Comparison of ENCODE assay signal across 21 mouse cellular contexts in genomic region chr9:80184138-80184537, GRCm38 (mm10). TPM values are rescaled to one million over a fixed set of nuclear protein-coding genes. Genes with fewer than 3 reads are reported as not detected.
A peak's percentile ranks its signal among the peaks of the same experiment; 100 is the strongest.
DNase-seq lines count a peak whose midpoint lies in the region; ATAC-seq and TF ChIP-seq lines count a peak whose summit lies in the region.
"Had no signal": no experiment of that assay in that cellular context is flagged by ENCODE, and none has a peak within 500 bp of the region (broad histone marks: within the 10 kb centered on the region; RNA-seq: fewer than 3 reads in every experiment).

No protein-coding gene starts in this region.

- 0 out of 2 replicates have a peak, but pooled peaks have one; percentile 33 for ATAC-seq in forebrain, embryonic 14.5 days
- ATAC-seq in forebrain, embryonic 13.5 days: no peak
- 0 out of 2 replicates have a peak, but pooled peaks have one; percentile 26 for ATAC-seq in neural tube, embryonic 12.5 days (ENCODE audit: low FRiP score, low read depth)
- ATAC-seq in neural tube, embryonic 15.5 days (ENCODE audit: low FRiP score): no peak
- ATAC-seq: intestine, postnatal 0 days had no signal

- H3K27me3 ChIP-seq in forebrain, embryonic 14.5 days (replicated peaks; ENCODE audit: control insufficient read depth, insufficient read depth, low read length): no peaks in the 10 kb centered on the region
- no peaks in the 10 kb centered on the region for H3K27me3 ChIP-seq in forebrain, embryonic 13.5 days
- H3K27me3 ChIP-seq in kidney, adult 2 months (replicated peaks; ENCODE audit: control insufficient read depth, insufficient read depth, low read length): no peaks in the 10 kb centered on the region
- no peaks in the 10 kb centered on the region for H3K27me3 ChIP-seq in neural tube, embryonic 12.5 days (replicated peaks)
- no peaks in the 10 kb centered on the region for H3K27me3 ChIP-seq in neural tube, embryonic 15.5 days (replicated peaks)
- H3K27me3 ChIP-seq: embryonic facial prominence, embryonic 13.5 days; kidney, embryonic 15.5 days; liver, embryonic 15.5 days; lung, embryonic 15.5 days had no signal

- TF ChIP-seq POLR2A in kidney, adult 2 months (IDR thresholded peaks at IDR 0.05; ENCODE audit: low read depth, low read length): no peak

- H3K9ac ChIP-seq in forebrain, embryonic 14.5 days (ENCODE audit: low read length): no peak overlapping the region
- no peak overlapping the region for H3K9ac ChIP-seq in forebrain, embryonic 13.5 days
- no peak overlapping the region for H3K9ac ChIP-seq in neural tube, embryonic 12.5 days
- H3K9ac ChIP-seq in neural tube, embryonic 15.5 days (replicated peaks): no peak overlapping the region
- H3K9ac ChIP-seq: embryonic facial prominence, embryonic 13.5 days; kidney, embryonic 15.5 days; liver, embryonic 15.5 days; lung, embryonic 15.5 days had no signal

- TF ChIP-seq CTCF in kidney, adult 2 months (conservative IDR thresholded peaks at IDR 0.05; ENCODE audit: insufficient read depth, insufficient read length, low read depth, low read length): no peak

- H3K4me2 ChIP-seq in forebrain, embryonic 14.5 days (ENCODE audit: low read length): no peak overlapping the region
- H3K4me2 ChIP-seq in forebrain, embryonic 13.5 days: no peak overlapping the region
- no peak overlapping the region for H3K4me2 ChIP-seq in neural tube, embryonic 12.5 days (replicated peaks)
- no peak overlapping the region for H3K4me2 ChIP-seq in neural tube, embryonic 15.5 days
- H3K4me2 ChIP-seq: embryonic facial prominence, embryonic 13.5 days; kidney, embryonic 15.5 days; liver, embryonic 15.5 days; lung, embryonic 15.5 days had no signal

- no peaks in the 10 kb centered on the region for H3K4me1 ChIP-seq in forebrain, embryonic 14.5 days (ENCODE audit: control insufficient read depth, insufficient read depth, low read length)
- H3K4me1 ChIP-seq in forebrain, embryonic 13.5 days: peaks cover under 1% of the 10 kb centered on the region; the same call in 1 of the 2 replicates
- H3K4me1 ChIP-seq in kidney, adult 2 months (ENCODE audit: control insufficient read depth, insufficient read depth, low read length): peaks cover 33% of the 10 kb centered on the region
- H3K4me1 ChIP-seq in neural tube, embryonic 12.5 days: no peaks in the 10 kb centered on the region
- H3K4me1 ChIP-seq in neural tube, embryonic 15.5 days: no peaks in the 10 kb centered on the region
- H3K4me1 ChIP-seq: embryonic facial prominence, embryonic 13.5 days; liver, embryonic 15.5 days had no signal

- no peaks in the 10 kb centered on the region for H3K9me3 ChIP-seq in forebrain, embryonic 14.5 days (replicated peaks; ENCODE audit: control insufficient read depth, low read length)
- no peaks in the 10 kb centered on the region for H3K9me3 ChIP-seq in forebrain, embryonic 13.5 days (replicated peaks)
- no peaks in the 10 kb centered on the region for H3K9me3 ChIP-seq in neural tube, embryonic 12.5 days
- no peaks in the 10 kb centered on the region for H3K9me3 ChIP-seq in neural tube, embryonic 15.5 days (replicated peaks)
- H3K9me3 ChIP-seq: embryonic facial prominence, embryonic 13.5 days; kidney, embryonic 15.5 days; liver, embryonic 15.5 days; lung, embryonic 15.5 days had no signal

- 56% methylated on average over 5 of the region's 5 CpGs for WGBS in forebrain, embryonic 14.5 days
- 59% methylated on average over 5 of the region's 5 CpGs for WGBS in forebrain, embryonic 13.5 days
- WGBS in kidney, adult 2 months: 59% methylated on average over 5 of the region's 5 CpGs
- 75% methylated on average over 5 of the region's 5 CpGs for WGBS in neural tube, embryonic 12.5 days
- WGBS in neural tube, embryonic 15.5 days: 53% methylated on average over 5 of the region's 5 CpGs

- H3K27ac ChIP-seq in forebrain, embryonic 14.5 days (ENCODE audit: low read depth, low read length): no peak overlapping the region
- H3K27ac ChIP-seq in forebrain, embryonic 13.5 days: no peak overlapping the region
- H3K27ac ChIP-seq in kidney, adult 2 months (ENCODE audit: insufficient read depth, low read depth, low read length): no peak overlapping the region
- H3K27ac ChIP-seq in neural tube, embryonic 12.5 days: no peak overlapping the region
- H3K27ac ChIP-seq in neural tube, embryonic 15.5 days (replicated peaks): no peak overlapping the region
- H3K27ac ChIP-seq: embryonic facial prominence, embryonic 13.5 days; kidney, embryonic 15.5 days; liver, embryonic 15.5 days; lung, embryonic 15.5 days had no signal

- no peaks in the 10 kb centered on the region for H3K36me3 ChIP-seq in forebrain, embryonic 14.5 days (ENCODE audit: control insufficient read depth, insufficient read depth, low read length)
- H3K36me3 ChIP-seq in forebrain, embryonic 13.5 days (ENCODE audit: poor library complexity, severe bottlenecking): no peaks in the 10 kb centered on the region
- H3K36me3 ChIP-seq in kidney, adult 2 months (ENCODE audit: control insufficient read depth, insufficient read depth, low read length): no peaks in the 10 kb centered on the region
- no peaks in the 10 kb centered on the region for H3K36me3 ChIP-seq in neural tube, embryonic 12.5 days
- H3K36me3 ChIP-seq in neural tube, embryonic 15.5 days: no peaks in the 10 kb centered on the region
- H3K36me3 ChIP-seq: embryonic facial prominence, embryonic 13.5 days; liver, embryonic 15.5 days; lung, embryonic 15.5 days had no signal

- peak; percentile 46 for DNase-seq in forebrain, embryonic 14.5 days (ENCODE audit: low spot score)
- peak; percentile 33 for DNase-seq in kidney, adult 2 months
- no peak for DNase-seq in kidney, postnatal 25 days
- DNase-seq: adrenal gland, adult 2 months; cerebellum, adult 8-10 months; embryo, embryonic 11 days; gastrocnemius, postnatal 25 days; kidney, postnatal 4 days; lung, postnatal 4 days; right cerebral cortex, adult 18-20 months; right cerebral cortex, postnatal 4 days; thymus, postnatal 14 days had no signal

- no peak overlapping the region for H3K4me3 ChIP-seq in forebrain, embryonic 14.5 days (ENCODE audit: low read depth, low read length)
- no peak overlapping the region for H3K4me3 ChIP-seq in forebrain, embryonic 13.5 days
- no peak overlapping the region for H3K4me3 ChIP-seq in kidney, adult 2 months (ENCODE audit: insufficient read depth, low read depth, low read length)
- no peak overlapping the region for H3K4me3 ChIP-seq in neural tube, embryonic 12.5 days
- H3K4me3 ChIP-seq in neural tube, embryonic 15.5 days (replicated peaks): no peak overlapping the region
- H3K4me3 ChIP-seq: embryonic facial prominence, embryonic 13.5 days; erythroblast, embryonic 14.5 days; kidney, embryonic 15.5 days; liver, embryonic 15.5 days; lung, embryonic 15.5 days had no signal

RNA-seq across cellular contexts. Expression of gene Myo6, which starts 19.3 kb away (rescaled TPM):
- 10.2 and 14.6 TPM in 2 replicates for polyA plus RNA-seq in forebrain, embryonic 14.5 days (2014; fragmentation: Nextera tagmentation; extraction: Ambion mirVana)
- polyA plus RNA-seq in forebrain, embryonic 13.5 days (2015; fragmentation: Nextera tagmentation; extraction: Ambion mirVana): 12.4 and 14.0 TPM in 2 replicates
- 75.7 and 76.4 TPM in 2 replicates for polyA plus RNA-seq in kidney, adult 2 months (2012; rRNA removed)
- polyA plus RNA-seq in neural tube, embryonic 12.5 days (2016; fragmentation: Nextera tagmentation; extraction: Ambion mirVana): 13.6 and 15.7 TPM in 2 replicates
- 18.1 and 25.7 TPM in 2 replicates for polyA plus RNA-seq in neural tube, embryonic 15.5 days (2015; fragmentation: Nextera tagmentation; extraction: Ambion mirVana)

Comparison
In these comparisons a context has a peak if more than half of its experiments do, and no peak if none do; other contexts are left out.
1. ATAC-seq: peak in forebrain, embryonic 14.5 days (single experiment) and neural tube, embryonic 12.5 days (single experiment); none in forebrain, embryonic 13.5 days (single experiment) and neural tube, embryonic 15.5 days (single experiment).
2. DNase-seq: peak in forebrain, embryonic 14.5 days (single experiment) and kidney, adult 2 months (single experiment); none in kidney, postnatal 25 days (0 of 2).